Mouse (Mus musculus) G1E (cell line): ENCODE measurements around the gene Mmachc. TPM values are rescaled to one million over a fixed set of nuclear protein-coding genes. Genes with fewer than 3 reads are reported as not detected.
A peak's percentile ranks its signal among the peaks of the same experiment; 100 is the strongest.

Experiments used
- ATAC-seq: 2 replicates; pipeline ENCODE4 v1.8.0; 2016; ENCODE audit warnings: mild to moderate bottlenecking; ENCODE audit not compliant: insufficient number of reproducible peaks, poor library complexity, low FRiP score, severe bottlenecking; ENCODE audit errors: extremely low read depth
- DNase-seq: peaks from one replicate; pipeline ENCODE4 v3.0.0; 2012; ENCODE audit warnings: low spot score
- H3K27me3 ChIP-seq: 2 replicates; pipeline ENCODE4 v1.6.1; 2012; ENCODE audit warnings: mild to moderate bottlenecking, low read length, inconsistent platforms; ENCODE audit not compliant: insufficient read depth
- H3K36me3 ChIP-seq: replicated peaks from 2 replicates; pipeline ENCODE3; 2012; ENCODE audit warnings: mild to moderate bottlenecking, inconsistent platforms
- H3K4me1 ChIP-seq: 2 replicates; pipeline ENCODE4 v1.6.1; 2012; ENCODE audit warnings: low read depth, low read length, inconsistent platforms, mixed read lengths; ENCODE audit not compliant: insufficient read depth
- H3K4me3 ChIP-seq: 2 replicates; pipeline ENCODE4 v1.5.1; 2012; ENCODE audit warnings: low read depth, mild to moderate bottlenecking, inconsistent platforms, low read length, moderate library complexity, mixed read lengths
- H3K9me3 ChIP-seq: replicated peaks from 2 replicates; pipeline ENCODE4 v1.6.1; 2012; ENCODE audit warnings: inconsistent platforms
- CTCF ChIP-seq: IDR thresholded peaks from 2 replicates; pipeline ENCODE4 v1.5.1; 2012; ENCODE audit warnings: low read depth, low read length, inconsistent platforms, mixed read lengths
- GATA1 ChIP-seq: IDR thresholded peaks from 2 replicates; pipeline ENCODE4 v1.6.1; 2012; ENCODE audit warnings: borderline replicate concordance, low read length, inconsistent platforms, mixed read lengths
- GATA2 ChIP-seq: IDR thresholded peaks from 2 replicates; pipeline ENCODE4 v1.6.1; 2012; ENCODE audit warnings: low read depth, low read length, inconsistent platforms, borderline replicate concordance
- POLR2AphosphoS5 ChIP-seq: IDR thresholded peaks from 2 replicates; pipeline ENCODE4 v1.6.1; 2012; ENCODE audit warnings: low read depth, low read length, inconsistent platforms; ENCODE audit not compliant: insufficient replicate concordance
- TAL1 ChIP-seq: conservative IDR thresholded peaks from 2 replicates; pipeline ENCODE4 v1.6.1; 2012; ENCODE audit warnings: low read depth, low read length, inconsistent platforms, mixed read lengths
- polyA plus RNA-seq: library from polyadenylated mRNA; stranded (reverse); fragments of >175 nt; gene quantifications from 2 replicates; pipeline ENCODE4 v1.2.3, GENCODE M21; 2012
- total RNA-seq, 2 experiments: library from RNA; stranded (forward) in 1 of 2; stranded (reverse) in 1 of 2; fragments of 200-1000 nt in 1 of 2; fragments of >200 nt in 1 of 2; fragmentation: Nextera tagmentation in 1 of 2; gene quantifications; 2 replicates each; pipeline ENCODE4 v1.2.3; 2014 to 2017

The Mmachc gene
- total and polyA plus RNA-seq, 3 experiments: 1.6 to 53.1 (median 19.6) TPM

GRCm38 (mm10) chr4:116719396-116719795 is 11.2 kb upstream of the Mmachc start:
- no peaks in the 10 kb centered on the region for H3K9me3 ChIP-seq
- no peaks in the 10 kb centered on the region for H3K27me3 ChIP-seq
- H3K4me3 ChIP-seq: no peak overlapping the region
- DNase-seq (peak; percentile 26), ATAC-seq (no peak)
- H3K36me3 ChIP-seq: peaks cover 19% of the 10 kb centered on the region
- TF ChIP-seq CTCF (peak; percentile 47), GATA2 (no peak)
- H3K4me1 ChIP-seq: peaks cover 24% of the 10 kb centered on the region

- Histone ChIP-seq H3K9me3 (no peaks in the 10 kb centered on the region), H3K36me3 (peaks cover 55% of the 10 kb centered on the region), H3K27me3 (no peaks in the 10 kb centered on the region), H3K4me1 (peaks cover 14% of the 10 kb centered on the region), H3K4me3 (no peak overlapping the region)
- no peak for TF ChIP-seq GATA1
- no peak for TF ChIP-seq GATA2
- ATAC-seq (no peak), DNase-seq (no peak)
These were observed 4.3 kb upstream of the Mmachc start for GRCm38 (mm10) chr4:116712536-116712935.

GRCm38 (mm10) chr4:116710154-116710553 is 1.9 kb upstream of the Mmachc start:
- DNase-seq (no peak), ATAC-seq (no peak)
- Histone ChIP-seq H3K9me3 (no peaks in the 10 kb centered on the region), H3K36me3 (peaks cover 45% of the 10 kb centered on the region), H3K4me1 (peaks cover 26% of the 10 kb centered on the region), H3K27me3 (no peaks in the 10 kb centered on the region), H3K4me3 (no peak overlapping the region)
- no peak for TF ChIP-seq TAL1
- no peak for TF ChIP-seq CTCF
- TF ChIP-seq GATA1: no peak
- TF ChIP-seq GATA2: no peak
- no peak for TF ChIP-seq POLR2AphosphoS5

GRCm38 (mm10) chr4:116708791-116709390 is 685 bp upstream of the Mmachc start:
- Histone ChIP-seq H3K4me3 (peak overlapping the region; percentile 72), H3K27me3 (no peaks in the 10 kb centered on the region), H3K36me3 (peaks cover 46% of the 10 kb centered on the region), H3K4me1 (peaks cover 26% of the 10 kb centered on the region), H3K9me3 (no peaks in the 10 kb centered on the region)
- TF ChIP-seq TAL1 (no peak), POLR2AphosphoS5 (no peak)
- peak; percentile 45 for DNase-seq
- ATAC-seq: no peak

- H3K27me3 ChIP-seq: no peaks in the 10 kb centered on the region
- TF ChIP-seq GATA2 (no peak), POLR2AphosphoS5 (no peak)
- H3K4me3 ChIP-seq: peak overlapping the region; percentile 72
- H3K9me3 ChIP-seq: no peaks in the 10 kb centered on the region
- H3K4me1 ChIP-seq: peaks cover 26% of the 10 kb centered on the region
- DNase-seq: no peak
- H3K36me3 ChIP-seq: peaks cover 48% of the 10 kb centered on the region
- no peak for ATAC-seq
These were observed 540 bp downstream of the Mmachc start for GRCm38 (mm10) chr4:116707666-116708065.

GRCm38 (mm10) chr4:116703804-116704203 is 4.4 kb downstream of the Mmachc start:
- H3K9me3 ChIP-seq: no peaks in the 10 kb centered on the region
- ATAC-seq: no peak
- TF ChIP-seq CTCF (peak; percentile 80), GATA2 (no peak)
- no peak overlapping the region for H3K4me3 ChIP-seq
- peaks cover 13% of the 10 kb centered on the region for H3K4me1 ChIP-seq
- H3K27me3 ChIP-seq: no peaks in the 10 kb centered on the region
- DNase-seq: no peak
- H3K36me3 ChIP-seq: peaks cover 55% of the 10 kb centered on the region

GRCm38 (mm10) chr4:116700964-116701363 is 7.2 kb downstream of the Mmachc start:
- ATAC-seq (no peak), DNase-seq (no peak)
- TF ChIP-seq GATA1 (no peak), CTCF (no peak), GATA2 (no peak), TAL1 (no peak), POLR2AphosphoS5 (no peak)
- Histone ChIP-seq H3K9me3 (no peaks in the 10 kb centered on the region), H3K4me1 (peaks cover 7% of the 10 kb centered on the region; the same call in 1 of the 2 replicates), H3K4me3 (no peak overlapping the region), H3K36me3 (peaks cover 81% of the 10 kb centered on the region), H3K27me3 (no peaks in the 10 kb centered on the region)
